Mouse (Mus musculus) myocyte (in vitro differentiated cells): ENCODE data around the gene Itga5.

Experiments
- E2F4 ChIP-seq: IDR thresholded peaks from one replicate; pipeline ENCODE4 v1.6.1; 2011; ENCODE audit warnings: mild to moderate bottlenecking, control low read depth, moderate library complexity; ENCODE audit not compliant: insufficient read depth
- MAX ChIP-seq: IDR thresholded peaks from one replicate; pipeline ENCODE4 v1.6.1; 2011; ENCODE audit warnings: low read depth, mild to moderate bottlenecking, control low read depth
- MYOD1 ChIP-seq, 3 experiments: IDR thresholded peaks; one replicate each; pipeline ENCODE4 v1.6.1; 2011; ENCODE audit warnings: control low read depth in 2 of 3, low read depth in 2 of 3, mild to moderate bottlenecking in 2 of 3, moderate library complexity in 1 of 3; ENCODE audit not compliant: insufficient read length in 2 of 3, control insufficient read depth in 1 of 3
- MYOG ChIP-seq, 3 experiments: IDR thresholded peaks; one replicate each; pipeline ENCODE4 v1.6.1; 2011; ENCODE audit warnings: control low read depth in 2 of 3, low read depth in 2 of 3, mild to moderate bottlenecking in 2 of 3; ENCODE audit not compliant: insufficient read length in 2 of 3, control insufficient read depth in 1 of 3, insufficient read depth in 1 of 3
- POLR2A ChIP-seq: IDR thresholded peaks from one replicate; pipeline ENCODE4 v1.6.1; 2011; ENCODE audit warnings: low read depth, mild to moderate bottlenecking, control low read depth, moderate library complexity; ENCODE audit not compliant: insufficient read length
- POLR2AphosphoS2 ChIP-seq: IDR thresholded peaks from one replicate; pipeline ENCODE4 v1.6.1; 2011; ENCODE audit warnings: low read depth, control low read depth; ENCODE audit not compliant: insufficient read length
- REST ChIP-seq: IDR thresholded peaks from one replicate; pipeline ENCODE4 v1.6.1; 2011; ENCODE audit warnings: mild to moderate bottlenecking, control low read depth, moderate library complexity; ENCODE audit not compliant: insufficient read depth, insufficient read length
- SRF ChIP-seq: IDR thresholded peaks from one replicate; pipeline ENCODE4 v1.6.1; 2011; ENCODE audit warnings: low read depth; ENCODE audit not compliant: control insufficient read depth, insufficient read length
- TCF12 ChIP-seq: IDR thresholded peaks from one replicate; pipeline ENCODE4 v1.6.1; 2011; ENCODE audit warnings: mild to moderate bottlenecking, control low read depth; ENCODE audit not compliant: poor library complexity, insufficient read depth, severe bottlenecking
- TCF3 ChIP-seq: IDR thresholded peaks from one replicate; pipeline ENCODE4 v1.6.1; 2011; ENCODE audit warnings: low read depth, control low read depth; ENCODE audit not compliant: insufficient read length
- USF1 ChIP-seq: IDR thresholded peaks from one replicate; pipeline ENCODE4 v1.6.1; 2011; ENCODE audit warnings: low read depth, mild to moderate bottlenecking, control low read depth, moderate library complexity

DNA sequence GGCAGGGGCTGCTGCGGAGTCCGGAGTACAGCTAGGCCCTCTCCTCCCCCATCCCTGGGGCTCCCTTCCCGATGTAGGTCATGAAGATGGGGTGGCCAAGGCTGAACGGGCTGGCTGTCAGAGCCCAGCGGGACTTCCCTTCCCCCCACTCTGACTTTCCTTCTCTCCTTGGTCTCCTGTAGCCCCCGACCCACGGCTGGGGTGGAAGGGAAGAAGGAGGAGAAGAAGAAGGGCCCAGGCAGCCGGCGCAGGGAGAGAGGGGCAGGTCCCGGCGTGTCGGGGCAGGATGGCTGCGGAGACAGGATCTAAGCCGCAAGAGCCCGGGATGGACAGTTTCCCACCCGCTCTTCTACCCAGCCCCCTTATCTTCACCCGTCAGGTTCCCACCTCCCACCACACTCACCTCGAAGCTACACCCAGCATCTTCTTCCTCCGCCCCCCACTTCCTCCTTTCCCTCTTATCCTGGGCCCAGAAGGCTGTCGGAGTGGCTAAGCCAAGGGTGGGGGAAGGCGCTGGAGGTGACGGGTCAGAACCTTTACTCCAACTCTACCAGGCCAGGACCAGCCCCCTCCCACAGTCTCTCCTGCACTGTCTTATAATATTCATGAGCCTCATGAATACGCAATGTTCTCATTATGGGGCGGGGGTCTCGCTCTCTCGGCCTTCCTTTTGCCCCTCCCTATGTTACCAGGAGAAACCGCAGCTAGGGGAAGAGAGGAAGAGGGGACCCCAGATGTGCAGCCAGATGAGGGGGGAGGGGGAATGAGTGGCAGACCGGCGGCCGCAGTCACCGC is 27.2 kb downstream of the Itga5 start:
- no peak for TF ChIP-seq POLR2A
- TF ChIP-seq REST, result no peak
- no peak for TF ChIP-seq SRF
- no peak for TF ChIP-seq POLR2AphosphoS2
- no peak for TF ChIP-seq TCF12
- TF ChIP-seq USF1, result no peak
- TF ChIP-seq TCF3, result no peak
- TF ChIP-seq E2F4, result no peak
- TF ChIP-seq MYOD1 (IDR thresholded peaks at IDR 0.05; ENCODE audit: control insufficient read depth in 1 of 3, insufficient read length in 2 of 3, low read depth in 2 of 3), result no peak
- no peak for TF ChIP-seq MAX
- no peak for TF ChIP-seq MYOG (IDR thresholded peaks at IDR 0.05; ENCODE audit: control insufficient read depth in 1 of 3, insufficient read depth in 1 of 3, insufficient read length in 2 of 3, low read depth in 2 of 3)
